Comparison of ENCODE assay signal across 10 mouse cellular contexts in the genomic region with DNA sequence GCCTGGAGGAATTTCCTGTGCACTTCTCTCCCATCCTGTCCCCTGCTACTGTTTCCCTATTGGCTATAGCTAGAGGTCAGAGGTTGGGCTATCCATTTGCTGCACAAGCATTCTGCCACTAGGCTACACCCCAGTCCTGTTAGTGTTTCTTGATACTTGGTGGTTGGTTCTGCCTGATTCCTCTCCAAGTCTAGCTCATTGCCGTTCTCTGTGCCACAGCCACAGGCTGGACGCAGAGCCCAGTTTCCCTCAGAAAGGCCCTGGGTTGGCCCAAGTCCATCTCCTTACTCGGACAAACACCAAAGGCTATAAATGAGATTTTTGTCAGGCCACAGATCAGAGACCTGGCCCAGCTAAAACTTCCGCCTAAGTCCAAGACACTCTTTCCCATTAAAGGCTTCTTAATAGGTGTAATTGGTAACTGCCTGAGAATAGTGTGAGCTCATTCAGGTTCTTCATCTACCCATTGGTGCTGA.
A peak's percentile ranks its signal among the peaks of the same experiment; 100 is the strongest.
DNase-seq lines count a peak whose midpoint lies in the region; ATAC-seq lines count a peak whose summit lies in the region.
"Had no signal": no experiment of that assay in that cellular context is flagged by ENCODE, and none has a peak within 500 bp of the region (broad histone marks: within the 10 kb centered on the region; RNA-seq: fewer than 3 reads in every experiment).

No protein-coding gene starts in this region.

- ATAC-seq in forebrain, embryonic 11.5 days (replicated peaks; ENCODE audit: low FRiP score): no peak
- no peak for ATAC-seq in neural tube, embryonic 13.5 days (ENCODE audit: low read depth)

- H3K4me2 ChIP-seq in forebrain, embryonic 11.5 days (ENCODE audit: low read depth, low read length, severe bottlenecking): no peak overlapping the region
- H3K4me2 ChIP-seq in neural tube, embryonic 13.5 days: no peak overlapping the region
- H3K4me2 ChIP-seq: lung, embryonic 14.5 days had no signal

- H3K9ac ChIP-seq in forebrain, embryonic 11.5 days (ENCODE audit: low read length): no peak overlapping the region
- H3K9ac ChIP-seq in neural tube, embryonic 13.5 days: no peak overlapping the region
- H3K9ac ChIP-seq: lung, embryonic 14.5 days had no signal

- H3K4me1 ChIP-seq in forebrain, embryonic 10.5 days: peaks cover 16% of the 10 kb centered on the region
- H3K4me1 ChIP-seq in forebrain, embryonic 11.5 days (replicated peaks; ENCODE audit: control insufficient read depth, insufficient read depth, low read length): no peaks in the 10 kb centered on the region; the same call in 1 of the 2 replicates
- H3K4me1 ChIP-seq in neural tube, embryonic 13.5 days (replicated peaks): peaks cover 49% of the 10 kb centered on the region

- DNase-seq in forebrain, embryonic 10.5 days (ENCODE audit: extremely low spot score, low spot score): peak; percentile 20
- no peak for DNase-seq in forebrain, embryonic 11.5 days (ENCODE audit: low spot score)
- no peak for DNase-seq in neural tube, embryonic 10.5 days (ENCODE audit: extremely low spot score, low spot score)
- peak; percentile 42 to 55 for DNase-seq in frontal cortex, postnatal 14 days (ENCODE audit: low spot score in 2 of 2)
- DNase-seq in skeletal muscle tissue, adult 2 months (ENCODE audit: low read depth, low spot score): peak; percentile 7
- no peak for DNase-seq in thymus, postnatal 10 days (ENCODE audit: low spot score in 2 of 2)
- DNase-seq in adrenal gland, adult 2 months: no peak
- DNase-seq: lung, embryonic 14.5 days had no signal

- no peak overlapping the region for H3K4me3 ChIP-seq in forebrain, embryonic 10.5 days
- H3K4me3 ChIP-seq in forebrain, embryonic 11.5 days (ENCODE audit: low read depth, low read length): no peak overlapping the region
- no peak overlapping the region for H3K4me3 ChIP-seq in neural tube, embryonic 13.5 days
- H3K4me3 ChIP-seq: erythroblast, embryonic 14.5 days had no signal

- H3K27me3 ChIP-seq in forebrain, embryonic 10.5 days (ENCODE audit: poor library complexity, severe bottlenecking): no peaks in the 10 kb centered on the region
- no peaks in the 10 kb centered on the region for H3K27me3 ChIP-seq in forebrain, embryonic 11.5 days (ENCODE audit: control insufficient read depth, insufficient read depth, low read length)
- no peaks in the 10 kb centered on the region for H3K27me3 ChIP-seq in neural tube, embryonic 13.5 days

- H3K9me3 ChIP-seq in forebrain, embryonic 10.5 days: no peaks in the 10 kb centered on the region
- no peaks in the 10 kb centered on the region for H3K9me3 ChIP-seq in forebrain, embryonic 11.5 days (ENCODE audit: control insufficient read depth, low read length)
- H3K9me3 ChIP-seq in neural tube, embryonic 13.5 days: no peaks in the 10 kb centered on the region

- no peaks in the 10 kb centered on the region for H3K36me3 ChIP-seq in forebrain, embryonic 10.5 days (replicated peaks)
- H3K36me3 ChIP-seq in forebrain, embryonic 11.5 days (ENCODE audit: control insufficient read depth, insufficient read depth, low read length): no peaks in the 10 kb centered on the region
- H3K36me3 ChIP-seq in neural tube, embryonic 13.5 days: no peaks in the 10 kb centered on the region

- peak overlapping the region; percentile 44; the same call in 1 of the 2 replicates for H3K27ac ChIP-seq in forebrain, embryonic 10.5 days
- no peak overlapping the region for H3K27ac ChIP-seq in forebrain, embryonic 11.5 days (ENCODE audit: low read depth, low read length)
- H3K27ac ChIP-seq in neural tube, embryonic 13.5 days (replicated peaks): 0 out of 2 replicates have a peak overlapping the region, but pooled peaks have one; percentile 4

- 46% methylated on average over 4 of the region's 4 CpGs for WGBS in forebrain, embryonic 10.5 days
- 36% methylated on average over 4 of the region's 4 CpGs for WGBS in forebrain, embryonic 11.5 days
- 66% methylated on average over 4 of the region's 4 CpGs for WGBS in neural tube, embryonic 13.5 days

Comparison
In these comparisons a context has a peak if more than half of its experiments do, and no peak if none do; other contexts are left out.
1. DNase-seq: peak in forebrain, embryonic 10.5 days (single experiment), frontal cortex, postnatal 14 days (2 of 2) and skeletal muscle tissue, adult 2 months (single experiment); none in forebrain, embryonic 11.5 days (single experiment), neural tube, embryonic 10.5 days (single experiment), thymus, postnatal 10 days (0 of 2) and adrenal gland, adult 2 months (single experiment).